Mouse (Mus musculus): ENCODE results near the gene Theg. TPM values are rescaled to one million over a fixed set of nuclear protein-coding genes. Genes with fewer than 3 reads are reported as not detected.

Gene Theg
- polyA plus RNA-seq (2015; fragmentation: Illumina TruSeq; extraction: RNeasy Lipid Tissue Mini Kit (QIAGEN cat#74804); ENCODE audit: low read depth, low replicate concordance): 1.4 TPM

DNA sequence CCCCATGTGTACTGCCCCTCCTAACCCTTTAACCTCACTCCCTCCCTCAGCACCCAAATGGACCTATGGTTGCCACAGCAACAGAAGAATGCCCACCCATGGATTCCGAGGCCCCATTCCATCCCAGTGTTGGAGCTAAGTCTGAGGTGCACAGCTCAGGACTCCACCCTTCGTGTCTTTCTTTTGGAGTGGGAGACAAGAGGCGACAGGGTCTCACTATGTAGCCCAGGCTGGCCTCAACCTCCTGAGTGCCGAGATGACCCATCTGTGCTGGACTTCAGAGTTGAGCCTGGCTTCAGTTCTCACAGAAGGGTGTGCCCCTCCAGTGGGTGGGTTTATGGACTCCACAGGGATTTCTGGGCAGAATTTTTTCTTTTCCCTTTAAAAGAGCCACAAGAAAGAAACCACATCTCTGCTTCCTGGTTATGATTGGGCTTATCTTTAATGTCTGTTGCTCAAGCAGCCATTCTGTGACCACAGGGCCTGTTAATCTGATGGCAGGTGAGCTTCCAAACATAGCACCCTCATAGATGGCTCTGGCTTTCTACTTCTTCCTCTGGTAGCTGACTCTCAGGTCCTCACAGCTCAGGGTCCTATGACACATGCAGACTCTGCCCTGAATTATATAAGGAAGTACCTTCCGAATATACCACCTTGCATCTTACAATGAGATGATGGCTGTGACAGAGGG, at the start of gene Theg:
TSS of gene Theg (minus strand) at position 271 of the 691 bp plus-strand sequence.

DNA sequence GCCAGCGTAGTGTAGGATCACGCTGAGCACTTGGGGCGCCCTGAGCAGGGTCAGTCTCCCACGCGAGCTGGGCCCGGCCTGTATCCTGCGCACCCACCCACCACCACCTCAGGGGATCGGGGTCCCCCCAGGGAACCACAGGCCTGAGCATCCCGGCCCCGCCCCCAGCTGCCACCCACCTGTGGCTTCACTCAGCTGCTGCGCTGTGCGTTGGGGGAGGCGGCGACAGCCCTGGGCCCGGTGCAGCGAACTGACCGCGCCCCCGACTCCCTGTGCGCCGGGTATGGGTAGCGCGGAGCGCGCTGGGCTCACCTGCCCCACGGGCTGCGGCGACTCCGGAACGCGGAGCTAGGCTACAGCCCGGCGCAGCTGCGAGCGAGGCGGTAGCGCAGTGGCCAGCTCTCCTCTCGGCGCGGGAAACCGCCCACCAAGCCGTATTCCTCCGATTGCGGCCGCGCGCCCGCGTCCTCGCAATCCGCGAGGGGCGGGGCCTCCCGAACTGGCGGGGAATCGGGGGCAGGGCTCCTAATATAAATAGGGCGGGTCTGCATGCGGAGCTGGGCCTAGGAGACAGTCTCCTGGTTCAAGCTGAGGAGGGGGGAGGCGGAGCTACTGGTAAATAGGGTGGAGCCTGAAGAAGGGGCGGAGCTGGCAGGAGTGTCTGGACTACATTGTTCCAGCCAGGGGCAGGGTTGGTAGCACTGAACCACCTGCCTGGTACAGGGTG, 26.6 kb upstream of the Theg start, which contains the start of gene C2cd4c:
TSS of gene C2cd4c (minus strand) at position 448 of the 727 bp plus-strand sequence.

DNA sequence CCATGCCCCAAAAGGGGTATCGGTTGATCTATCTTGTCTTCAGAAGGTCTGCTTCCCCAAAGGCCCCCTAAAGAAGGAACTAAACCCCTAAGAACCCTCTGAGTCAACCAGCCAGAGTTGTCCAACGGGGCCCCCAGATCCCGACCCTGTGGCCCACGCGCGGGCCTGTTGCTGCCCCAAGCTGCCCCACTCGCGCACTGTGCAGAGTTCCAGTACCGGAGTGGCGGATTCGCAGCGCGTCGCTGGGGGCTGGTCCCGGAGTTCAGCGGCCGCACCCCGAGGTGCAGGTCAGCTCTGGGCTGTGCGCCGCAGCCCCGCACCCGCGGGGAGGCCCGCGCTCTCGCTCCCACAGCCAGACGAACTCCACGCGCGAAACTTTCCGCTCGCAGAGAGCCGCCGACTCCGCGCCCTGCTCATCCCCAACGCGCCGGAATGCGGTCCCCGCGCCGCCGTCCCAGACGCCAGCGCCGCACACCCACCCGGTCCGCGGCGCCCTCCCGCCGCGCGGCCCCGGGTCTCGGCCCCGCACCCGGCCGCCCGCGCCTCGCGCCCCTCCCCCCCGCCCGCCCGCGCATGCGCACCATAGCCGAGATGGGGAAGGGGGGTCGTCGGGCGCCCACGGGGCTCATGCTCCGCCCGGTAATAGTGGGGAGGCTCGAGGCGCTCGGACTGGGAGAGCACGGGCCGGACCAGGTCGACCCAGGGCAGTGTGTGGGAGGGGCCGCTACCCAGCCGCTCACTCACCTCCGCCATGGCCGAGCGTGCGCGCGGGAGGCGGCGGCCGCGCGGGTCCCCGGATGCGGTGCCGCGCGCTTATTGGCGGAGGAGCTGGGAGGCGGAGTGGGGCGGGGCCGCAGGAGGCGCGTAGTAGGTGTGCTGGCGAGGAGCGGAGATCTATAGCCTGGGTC, 32.5 kb downstream of the Theg start, which contains the start of gene Mier2:
TSS of gene Mier2 (minus strand) at position 870 of the 908 bp plus-strand sequence.

DNA sequence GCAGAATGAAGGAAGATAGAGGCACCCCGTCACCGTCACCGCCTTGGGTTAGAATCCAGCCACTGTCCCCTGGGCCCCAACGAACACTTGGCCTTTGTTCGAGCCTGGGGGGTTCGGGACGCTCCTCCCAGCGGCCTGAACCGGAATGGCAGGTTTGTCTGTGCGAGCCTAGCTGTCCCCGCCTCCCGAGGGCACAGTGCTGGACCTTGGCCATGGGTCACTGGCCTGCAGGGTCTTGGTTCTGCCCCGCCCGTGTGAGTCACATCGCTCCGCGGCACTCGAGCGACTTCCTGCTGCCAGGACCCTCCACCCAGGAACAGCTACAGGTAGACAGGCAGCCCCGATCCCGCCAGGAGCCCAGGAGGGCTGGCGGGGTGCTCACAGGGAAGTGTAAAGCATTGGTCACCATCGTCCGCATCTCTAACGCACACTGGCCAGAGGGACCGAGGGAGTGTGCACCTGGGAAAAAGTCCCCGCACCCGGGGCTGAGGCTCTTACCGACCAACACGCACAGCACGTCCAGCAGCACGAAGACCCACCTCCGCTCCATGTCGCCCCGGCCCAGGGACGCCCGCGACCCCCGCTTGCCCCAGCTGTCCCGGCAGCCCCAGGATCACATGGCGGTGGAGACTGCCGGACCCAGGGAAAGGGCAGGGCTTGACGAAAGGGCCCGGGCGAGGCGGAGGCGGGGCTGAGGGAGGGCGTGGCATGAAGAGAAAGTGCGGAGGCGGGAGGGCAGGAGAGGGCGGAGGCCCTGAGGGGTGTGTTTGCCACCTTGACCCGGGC, 53.8 kb downstream of the Theg start, which contains the start of gene Plpp2:
TSS of gene Plpp2 (minus strand) at position 671 of the 786 bp plus-strand sequence.

Other genes with a start within 250 kb of the Theg start
- gene Vmn2r82, start 230.8 kb downstream of the Theg start, polyA plus RNA-seq (2015; fragmentation: Illumina TruSeq; extraction: RNeasy Lipid Tissue Mini Kit (QIAGEN cat#74804); ENCODE audit: low read depth, low replicate concordance): not detected
- not detected for gene Vmn2r83, start 118.6 kb downstream of the Theg start, polyA plus RNA-seq (2015; fragmentation: Illumina TruSeq; extraction: RNeasy Lipid Tissue Mini Kit (QIAGEN cat#74804); ENCODE audit: low read depth, low replicate concordance)
- gene Plpp2, start 53.5 kb downstream of the Theg start, polyA plus RNA-seq (2015; fragmentation: Illumina TruSeq; extraction: RNeasy Lipid Tissue Mini Kit (QIAGEN cat#74804); ENCODE audit: low read depth, low replicate concordance): 5.6 TPM
- gene Mier2, start 32.1 kb downstream of the Theg start, polyA plus RNA-seq (2015; fragmentation: Illumina TruSeq; extraction: RNeasy Lipid Tissue Mini Kit (QIAGEN cat#74804); ENCODE audit: low read depth, low replicate concordance): 38.8 TPM
- 7.5 TPM for gene C2cd4c, start 26.7 kb upstream of the Theg start, polyA plus RNA-seq (2015; fragmentation: Illumina TruSeq; extraction: RNeasy Lipid Tissue Mini Kit (QIAGEN cat#74804); ENCODE audit: low read depth, low replicate concordance)
- 35.0 TPM for gene Shc2, start 50.6 kb upstream of the Theg start, polyA plus RNA-seq (2015; fragmentation: Illumina TruSeq; extraction: RNeasy Lipid Tissue Mini Kit (QIAGEN cat#74804); ENCODE audit: low read depth, low replicate concordance)
- gene Odf3l2, start 58.4 kb upstream of the Theg start, polyA plus RNA-seq (2015; fragmentation: Illumina TruSeq; extraction: RNeasy Lipid Tissue Mini Kit (QIAGEN cat#74804); ENCODE audit: low read depth, low replicate concordance): 0.51 TPM
- gene Madcam1, start 77.2 kb upstream of the Theg start, polyA plus RNA-seq (2015; fragmentation: Illumina TruSeq; extraction: RNeasy Lipid Tissue Mini Kit (QIAGEN cat#74804); ENCODE audit: low read depth, low replicate concordance): not detected
- gene Tpgs1, start 82.0 kb upstream of the Theg start, polyA plus RNA-seq (2015; fragmentation: Illumina TruSeq; extraction: RNeasy Lipid Tissue Mini Kit (QIAGEN cat#74804); ENCODE audit: low read depth, low replicate concordance): 74.3 TPM
- 97.1 TPM for gene Cdc34, start 94.9 kb upstream of the Theg start, polyA plus RNA-seq (2015; fragmentation: Illumina TruSeq; extraction: RNeasy Lipid Tissue Mini Kit (QIAGEN cat#74804); ENCODE audit: low read depth, low replicate concordance)
- 1.4 TPM for gene Gzmm, start 101.7 kb upstream of the Theg start, polyA plus RNA-seq (2015; fragmentation: Illumina TruSeq; extraction: RNeasy Lipid Tissue Mini Kit (QIAGEN cat#74804); ENCODE audit: low read depth, low replicate concordance)
- gene Bsg, start 117.2 kb upstream of the Theg start, polyA plus RNA-seq (2015; fragmentation: Illumina TruSeq; extraction: RNeasy Lipid Tissue Mini Kit (QIAGEN cat#74804); ENCODE audit: low read depth, low replicate concordance): 910 TPM
- gene Hcn2, start 129.3 kb upstream of the Theg start, polyA plus RNA-seq (2015; fragmentation: Illumina TruSeq; extraction: RNeasy Lipid Tissue Mini Kit (QIAGEN cat#74804); ENCODE audit: low read depth, low replicate concordance): 80.2 TPM
- 35.3 TPM for gene Polrmt, start 159.2 kb upstream of the Theg start, polyA plus RNA-seq (2015; fragmentation: Illumina TruSeq; extraction: RNeasy Lipid Tissue Mini Kit (QIAGEN cat#74804); ENCODE audit: low read depth, low replicate concordance)
- 4.3 TPM for gene Fgf22, start 167.7 kb upstream of the Theg start, polyA plus RNA-seq (2015; fragmentation: Illumina TruSeq; extraction: RNeasy Lipid Tissue Mini Kit (QIAGEN cat#74804); ENCODE audit: low read depth, low replicate concordance)
- 69.6 TPM for gene Rnf126, start 179.6 kb upstream of the Theg start, polyA plus RNA-seq (2015; fragmentation: Illumina TruSeq; extraction: RNeasy Lipid Tissue Mini Kit (QIAGEN cat#74804); ENCODE audit: low read depth, low replicate concordance)
- 2.0 TPM for gene Fstl3, start 189.9 kb upstream of the Theg start, polyA plus RNA-seq (2015; fragmentation: Illumina TruSeq; extraction: RNeasy Lipid Tissue Mini Kit (QIAGEN cat#74804); ENCODE audit: low read depth, low replicate concordance)
- 0.85 TPM for gene Prss57, start 203.6 kb upstream of the Theg start, polyA plus RNA-seq (2015; fragmentation: Illumina TruSeq; extraction: RNeasy Lipid Tissue Mini Kit (QIAGEN cat#74804); ENCODE audit: low read depth, low replicate concordance)
- 175 TPM for gene Palm, start 206.2 kb upstream of the Theg start, polyA plus RNA-seq (2015; fragmentation: Illumina TruSeq; extraction: RNeasy Lipid Tissue Mini Kit (QIAGEN cat#74804); ENCODE audit: low read depth, low replicate concordance)
- gene Misp, start 233.7 kb upstream of the Theg start, polyA plus RNA-seq (2015; fragmentation: Illumina TruSeq; extraction: RNeasy Lipid Tissue Mini Kit (QIAGEN cat#74804); ENCODE audit: low read depth, low replicate concordance): not detected

Data from brain, adult 10 weeks (tissue).